Mouse (Mus musculus): ENCODE measurements around the gene Pkig.
"Not testable (repeated sequence)": the region's sequence is repeated elsewhere in the genome, so short reads cannot be mapped to it uniquely, and the experiment has no call there.

Gene Pkig

DNA sequence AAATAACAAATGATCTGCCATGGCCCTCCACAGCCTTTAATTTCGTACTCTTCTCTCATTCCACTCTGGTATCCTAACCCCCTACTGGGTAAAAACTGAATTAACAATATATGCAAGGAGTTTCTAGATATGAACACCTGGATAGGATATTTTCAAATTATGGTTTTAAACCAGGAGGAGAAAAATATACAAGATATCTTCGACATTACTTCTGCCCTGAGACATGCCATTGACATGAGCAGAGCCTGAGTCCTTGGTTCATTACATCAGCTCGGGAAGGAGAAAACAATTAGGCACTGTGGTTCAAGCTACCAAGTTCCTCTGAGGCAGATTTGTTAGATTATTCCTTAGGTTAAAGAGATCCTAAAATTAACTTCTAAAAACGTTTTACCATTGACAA is 14.1 kb upstream of the Pkig start:
- no peak for DNase-seq

DNA sequence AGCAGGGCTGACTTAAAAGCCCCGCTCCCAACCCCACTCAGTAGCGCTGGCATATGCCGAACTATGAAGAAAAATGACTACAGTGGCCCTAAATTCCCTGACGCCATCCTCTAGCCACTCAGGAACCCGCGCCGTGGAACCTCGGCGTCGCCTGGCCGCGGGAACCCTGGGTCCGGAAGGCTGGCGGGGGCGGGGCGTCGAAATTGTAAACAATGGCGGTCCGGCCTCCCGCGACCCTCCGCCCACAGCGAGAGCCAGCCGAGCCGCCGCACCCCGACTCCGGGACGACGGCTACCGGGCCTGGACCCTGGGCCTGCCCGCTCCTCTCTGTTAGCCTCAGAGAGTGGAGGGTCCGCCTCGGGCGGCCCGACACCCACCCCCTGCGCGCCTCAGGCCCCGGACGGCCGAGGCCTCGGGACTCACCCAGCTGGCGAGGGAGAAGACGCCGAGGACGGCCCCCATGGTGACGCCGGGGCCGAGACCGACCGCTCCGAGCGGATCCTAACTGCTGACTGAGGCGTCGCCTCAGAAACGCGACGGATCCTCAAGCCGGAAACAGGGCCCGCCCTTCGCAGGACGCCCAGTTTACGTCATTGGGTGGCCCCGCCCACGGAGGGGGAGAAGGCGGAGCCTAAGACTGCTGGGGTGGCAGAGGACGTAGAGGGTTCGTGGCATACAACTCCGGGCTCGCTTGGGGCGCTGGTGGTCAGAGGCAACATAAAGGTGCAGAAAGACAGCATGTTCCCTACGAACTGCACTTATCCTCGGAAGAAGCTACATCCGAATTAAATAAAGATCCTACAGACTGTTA is 13.4 kb upstream of the Pkig start, which contains the start of gene Serinc3:
Gene Serinc3 (minus strand): TSS at position 557 of the 811 bp plus-strand sequence.
- DNase-seq = peak; percentile 99

GRCm38 (mm10) chr2:163645700-163646460 is 12.3 kb upstream of the Pkig start:
- DNase-seq = no peak

- DNase-seq = no peak
Measured at GRCm38 (mm10) chr2:163646461-163647080, 11.6 kb upstream of the Pkig start.

- not testable (repeated sequence) for DNase-seq
Measured at GRCm38 (mm10) chr2:163655699-163656098, 2.5 kb upstream of the Pkig start.

DNA sequence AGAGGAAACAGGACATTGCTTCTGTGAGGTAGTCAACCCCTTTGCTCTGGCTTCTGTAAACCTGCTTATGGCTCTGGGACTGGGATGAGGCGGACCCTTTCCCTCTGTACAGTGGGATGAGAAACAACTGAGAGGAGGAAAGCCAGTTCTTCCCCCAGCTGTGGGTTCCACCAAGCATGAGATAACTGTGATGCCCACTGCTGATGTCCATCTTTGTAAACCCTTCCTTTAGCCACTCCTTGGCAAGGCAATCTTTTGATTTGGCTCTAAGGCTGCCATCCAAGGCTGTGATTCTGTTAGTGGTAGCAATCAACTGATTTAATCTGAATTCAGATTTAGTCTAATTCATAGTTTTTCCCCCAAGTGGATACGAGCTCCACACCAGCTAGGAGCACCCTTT is 700 bp upstream of the Pkig start:
- DNase-seq = no peak

DNA sequence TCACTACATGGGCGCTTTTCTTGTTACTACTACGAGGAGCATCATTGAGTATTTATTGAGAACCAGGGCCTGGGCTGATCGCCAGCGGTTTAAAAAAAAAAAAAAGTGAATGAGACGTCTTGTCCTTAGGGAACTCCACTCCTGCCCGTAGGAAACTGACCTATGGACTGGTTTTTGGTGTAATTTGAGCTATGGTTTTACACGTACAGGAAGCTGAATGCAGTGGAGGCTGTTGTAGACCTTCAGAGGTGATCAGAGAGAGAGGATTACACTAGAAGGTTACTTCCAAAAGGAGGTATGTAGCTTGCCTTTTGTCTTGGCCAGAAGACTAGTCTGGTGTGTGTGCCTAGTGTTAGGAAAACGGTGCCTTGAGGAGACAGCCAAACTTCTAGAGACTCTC is 755 bp downstream of the Pkig start:
- DNase-seq = no peak

DNA sequence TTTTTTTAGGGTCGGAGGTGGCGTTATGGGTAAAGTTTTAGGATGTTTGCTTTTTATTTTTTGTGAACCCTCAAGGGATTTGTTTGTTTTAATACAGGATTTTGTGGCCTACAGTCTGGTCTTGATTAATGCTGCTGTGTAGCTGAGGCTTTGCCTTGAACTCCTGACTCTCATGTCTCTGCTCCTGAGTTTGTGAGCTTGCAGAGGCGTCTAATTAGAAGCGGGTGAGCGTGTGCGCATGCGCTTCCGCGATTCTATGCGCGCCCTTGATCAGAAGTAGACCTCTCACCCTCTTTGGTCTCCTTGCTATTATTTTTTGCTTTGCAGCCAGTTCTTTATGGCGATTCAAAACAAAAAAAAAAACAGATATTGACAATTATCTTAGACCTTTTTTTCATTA is 1.2 kb downstream of the Pkig start:
- DNase-seq = no peak

GRCm38 (mm10) chr2:163660103-163660701 is 2.0 kb downstream of the Pkig start:
- no peak for DNase-seq

- DNase-seq = no peak
Measured at GRCm38 (mm10) chr2:163661371-163661850, 3.2 kb downstream of the Pkig start.

DNA sequence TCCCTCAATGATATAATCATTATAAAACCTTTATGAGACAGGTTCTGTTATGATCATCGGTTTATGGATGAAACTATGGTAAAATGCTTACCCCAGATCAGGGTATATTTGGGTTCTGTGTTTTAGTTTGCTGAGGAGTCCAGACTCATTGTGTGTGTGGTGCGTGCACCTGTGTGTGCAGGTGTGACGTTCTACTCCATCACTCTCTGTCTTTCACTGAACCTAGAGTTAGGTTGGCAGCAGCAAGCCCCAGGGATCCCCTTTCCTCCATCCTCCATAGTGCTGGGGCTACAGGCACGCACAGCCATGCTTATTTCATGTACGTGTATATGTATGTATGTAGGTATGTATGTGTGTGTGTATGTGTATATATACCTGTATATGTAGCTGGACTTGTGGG is 3.9 kb downstream of the Pkig start:
- no peak for DNase-seq

DNA sequence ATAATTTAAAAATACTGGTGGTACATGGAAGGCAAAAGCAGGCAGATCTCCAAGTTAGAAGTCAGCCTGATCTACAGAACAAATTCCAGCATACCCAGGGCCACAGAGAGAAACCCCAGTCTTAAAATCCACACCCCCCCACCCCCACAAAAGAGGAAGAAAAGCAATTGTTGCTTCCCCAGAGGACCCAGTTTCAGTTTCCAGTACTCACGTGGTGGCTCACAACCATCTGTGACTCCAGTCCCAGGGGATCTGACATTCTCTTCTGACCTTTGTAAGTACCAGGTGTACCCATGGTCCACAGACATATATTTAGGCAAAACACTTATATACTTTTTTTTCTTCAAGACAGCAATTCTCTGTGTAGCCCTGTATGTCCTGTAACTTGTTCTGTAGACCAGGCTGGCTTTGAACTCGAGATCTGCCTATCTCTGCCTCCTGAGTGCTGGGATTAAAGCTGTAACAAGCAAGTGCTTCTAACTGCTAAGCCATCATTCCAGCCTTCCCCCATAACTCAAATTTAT is 4.6 kb downstream of the Pkig start:
- no peak for DNase-seq

DNA sequence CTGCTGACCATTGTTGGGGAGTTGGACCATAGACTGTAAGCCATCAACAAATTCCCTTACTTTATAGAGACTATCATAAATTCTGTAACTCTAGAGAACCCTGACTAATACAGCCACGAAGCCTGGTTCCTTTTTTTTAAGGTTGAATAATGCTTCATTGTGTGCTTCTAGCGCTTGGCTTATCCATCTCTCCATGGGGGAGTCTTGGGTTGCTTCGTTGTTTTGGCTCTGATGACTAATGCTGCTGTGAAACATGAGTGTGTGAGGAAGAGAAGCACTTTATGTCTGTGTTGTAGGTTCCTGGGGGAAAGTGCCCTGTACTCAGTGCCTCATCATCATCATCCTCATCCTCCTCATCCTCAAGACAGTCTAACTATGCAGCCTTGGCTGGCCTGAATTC is 5.7 kb downstream of the Pkig start:
- DNase-seq = no peak

GRCm38 (mm10) chr2:163667045-163667444 is 8.9 kb downstream of the Pkig start:
- no peak for DNase-seq

DNA sequence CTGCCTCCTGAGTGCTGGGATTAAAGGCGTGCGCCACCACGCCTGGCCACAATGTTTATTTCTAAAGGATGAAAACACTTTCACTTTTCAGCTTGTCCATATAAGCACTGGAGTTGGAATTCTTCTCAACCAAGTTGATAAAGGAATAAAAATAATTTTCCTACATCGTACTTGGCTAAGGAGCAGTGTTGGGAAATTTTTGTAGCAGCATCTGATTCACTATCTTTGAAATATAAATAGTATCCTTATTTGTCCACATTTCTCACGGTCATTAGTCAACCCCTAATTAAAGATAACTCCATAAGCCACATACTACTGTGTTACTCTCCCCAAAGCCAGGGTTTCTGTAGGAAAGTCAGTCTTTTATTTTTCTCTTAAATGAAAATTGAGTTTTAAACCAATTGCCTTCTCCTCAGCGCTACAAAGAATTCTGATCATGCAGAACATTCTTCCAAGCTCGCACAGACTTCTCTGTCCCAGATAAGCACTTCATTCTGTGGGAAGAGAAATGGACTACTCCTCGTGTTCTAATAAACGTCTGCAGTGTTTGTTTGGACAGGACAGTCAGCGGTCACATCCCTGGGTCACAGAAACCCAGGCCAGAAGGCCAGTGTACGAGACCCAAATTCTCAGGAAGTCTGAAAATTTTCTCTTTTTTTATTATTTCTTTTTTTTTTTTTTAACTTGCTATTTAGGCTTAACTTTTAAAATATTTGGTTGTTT is 12.8 kb downstream of the Pkig start:
- no peak for DNase-seq

GRCm38 (mm10) chr2:163674397-163674796 is 16.2 kb downstream of the Pkig start:
- no peak for DNase-seq

DNA sequence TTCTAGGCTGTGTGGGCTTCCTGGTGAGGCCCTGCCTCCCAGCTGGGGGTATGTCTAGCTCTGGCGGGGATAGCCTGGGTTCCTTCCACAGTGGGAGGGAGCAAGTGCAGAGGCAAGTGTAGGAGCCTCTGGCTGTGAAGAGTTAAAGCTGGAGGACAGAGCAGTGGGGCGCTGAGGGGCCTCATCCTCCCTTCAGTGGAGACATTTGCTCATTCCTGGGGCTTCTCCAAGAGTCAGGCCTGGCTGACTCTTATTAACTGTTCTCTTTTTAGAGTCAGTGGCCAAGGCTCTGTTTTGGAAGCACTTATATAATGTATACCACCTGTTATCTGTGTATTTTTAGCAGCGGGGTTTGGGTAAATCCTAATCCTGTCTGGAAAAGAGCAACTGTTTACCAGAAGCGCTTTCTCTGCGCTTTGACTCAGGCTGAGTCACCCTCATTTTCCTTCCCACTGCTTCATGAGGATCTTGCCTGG is 17.0 kb downstream of the Pkig start:
- DNase-seq = peak; percentile 58

GRCm38 (mm10) chr2:163675662-163676061 is 17.5 kb downstream of the Pkig start:
- no peak for DNase-seq

- DNase-seq = no peak
Measured at GRCm38 (mm10) chr2:163676321-163676720, 18.1 kb downstream of the Pkig start.

DNA sequence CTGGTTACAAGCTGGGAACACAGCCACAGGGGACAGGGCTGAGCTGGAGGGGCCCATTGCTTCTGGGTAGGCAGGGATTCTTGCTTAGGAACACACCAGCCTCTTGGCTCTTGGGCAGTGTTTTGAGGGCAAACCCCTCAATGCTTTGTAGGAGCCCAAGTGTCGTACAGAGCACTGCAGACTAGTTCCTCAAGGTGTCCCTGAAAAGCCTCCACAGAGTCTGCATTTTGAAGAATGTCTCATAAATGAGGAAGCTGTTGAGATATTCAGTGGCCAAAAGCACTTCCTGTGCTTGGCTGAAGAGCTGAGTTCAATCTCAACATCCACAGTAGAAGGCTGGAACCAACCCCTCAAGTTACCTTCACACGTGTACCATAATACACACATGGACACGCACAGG is 18.6 kb downstream of the Pkig start:
- DNase-seq = no peak

DNA sequence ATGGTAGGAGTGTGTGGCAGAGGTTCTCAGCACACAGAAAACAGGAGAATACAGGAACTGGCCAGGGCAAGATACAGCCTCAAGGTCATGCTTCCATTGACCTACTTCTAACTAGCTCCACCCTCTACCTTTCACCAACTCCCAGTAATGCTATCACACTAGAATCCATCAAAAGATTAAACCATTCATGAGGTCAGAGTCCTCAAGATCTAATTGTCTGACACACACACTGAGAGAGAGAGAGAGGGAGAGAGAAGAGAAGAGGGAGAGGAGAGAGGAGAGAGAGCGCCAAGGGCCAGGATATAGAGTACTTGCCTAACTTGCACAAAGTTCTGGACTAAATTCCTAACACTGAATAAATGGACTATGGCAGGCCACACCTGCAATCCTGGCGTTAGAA is 24.2 kb downstream of the Pkig start:
- no peak for DNase-seq

DNA sequence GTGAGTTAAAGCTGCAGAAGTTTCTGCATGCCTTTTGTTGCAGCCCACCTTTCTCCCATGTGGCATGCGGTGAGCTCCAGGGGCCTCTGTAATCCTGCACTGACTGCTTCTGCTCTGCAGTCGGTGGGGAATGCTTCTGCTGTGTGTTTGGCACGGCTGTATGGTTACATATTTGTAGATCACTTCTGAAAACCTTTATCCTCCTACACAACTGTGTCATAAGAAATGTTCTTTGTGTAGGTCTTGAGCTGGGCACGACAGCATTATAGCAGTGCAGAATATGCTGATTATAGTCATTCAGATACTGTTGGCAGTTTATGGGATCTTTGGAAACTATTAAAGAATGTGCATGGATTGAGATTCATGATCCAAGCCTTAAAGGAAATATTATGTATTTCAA is 27.1 kb downstream of the Pkig start:
- no peak for DNase-seq
